Mouse (Mus musculus) midbrain, postnatal 0 days (tissue): ENCODE measurements at regions not wholly inside any gene's neighbourhood (a gene's known extent, or its start where the extent isn't known, plus 50 kb on each side); places are given as distances from the start of the nearest gene placed in this dataset.

Experiments
- ATAC-seq: fragments of 200-750 bp; cut with Nextera tagmentation; 2 replicates; pipeline ENCODE4 v1.8.0; 2017; ENCODE audit warnings: moderate number of reproducible peaks, mild to moderate bottlenecking, moderate TSS enrichment, moderate library complexity; ENCODE audit not compliant: low FRiP score
- DNase-seq: peaks from one replicate; pipeline ENCODE4 v3.0.0-alpha.2; 2015; ENCODE audit warnings: low spot score
- H3K27ac ChIP-seq: fragments of 300-500 bp; sonication (generic); 2 replicates; pipeline ENCODE4 v1.5.1; 2014; ENCODE audit warnings: low read depth, mild to moderate bottlenecking, low read length, mixed read lengths
- H3K27me3 ChIP-seq: fragments of 300-500 bp; sonication (generic); 2 replicates; pipeline ENCODE4 v1.6.1; 2014; ENCODE audit warnings: low read length, control low read depth, mixed read lengths; ENCODE audit not compliant: insufficient read depth
- H3K36me3 ChIP-seq: fragments of 300-500 bp; sonication (generic); 2 replicates; pipeline ENCODE4 v1.6.1; 2014; ENCODE audit warnings: low read length, control low read depth, mixed read lengths; ENCODE audit not compliant: insufficient read depth
- H3K4me1 ChIP-seq: fragments of 300-500 bp; sonication (generic); 2 replicates; pipeline ENCODE4 v1.6.1; 2014; ENCODE audit warnings: mild to moderate bottlenecking, control low read depth, antibody characterized with exemption, low read length, mixed read lengths; ENCODE audit not compliant: insufficient read depth
- H3K4me2 ChIP-seq: fragments of 300-500 bp; sonication (generic); 2 replicates; pipeline ENCODE4 v1.6.1; 2014; ENCODE audit warnings: low read depth, mild to moderate bottlenecking, low read length, mixed read lengths; ENCODE audit not compliant: poor library complexity, severe bottlenecking
- H3K4me3 ChIP-seq: fragments of 300-500 bp; sonication (generic); 2 replicates; pipeline ENCODE4 v1.5.1; 2014; ENCODE audit warnings: low read depth, mild to moderate bottlenecking, low read length, moderate library complexity
- H3K9ac ChIP-seq: fragments of 300-500 bp; sonication (generic); replicated peaks from 2 replicates; pipeline ENCODE4 v1.6.1; 2014; ENCODE audit warnings: mild to moderate bottlenecking, low read length, moderate library complexity, mixed read lengths; ENCODE audit not compliant: poor library complexity, severe bottlenecking
- H3K9me3 ChIP-seq: fragments of 300-500 bp; sonication (generic); 2 replicates; pipeline ENCODE4 v1.6.1; 2016; ENCODE audit warnings: low read length, control low read depth
- CTCF ChIP-seq: IDR thresholded peaks from 2 replicates; pipeline ENCODE4 v1.5.1; 2016; ENCODE audit warnings: antibody characterized with exemption, mild to moderate bottlenecking
- WGBS: fragments of 180-500 bp; shearing (Covaris S2); extraction: QIAGEN DNeasy Blood & Tissue Kit; methylation state at CpG from one replicate; pipeline ENCODE4 v1.1.7; 2014; 5-methylcytosine and 5-hydroxymethylcytosine counted together

DNA sequence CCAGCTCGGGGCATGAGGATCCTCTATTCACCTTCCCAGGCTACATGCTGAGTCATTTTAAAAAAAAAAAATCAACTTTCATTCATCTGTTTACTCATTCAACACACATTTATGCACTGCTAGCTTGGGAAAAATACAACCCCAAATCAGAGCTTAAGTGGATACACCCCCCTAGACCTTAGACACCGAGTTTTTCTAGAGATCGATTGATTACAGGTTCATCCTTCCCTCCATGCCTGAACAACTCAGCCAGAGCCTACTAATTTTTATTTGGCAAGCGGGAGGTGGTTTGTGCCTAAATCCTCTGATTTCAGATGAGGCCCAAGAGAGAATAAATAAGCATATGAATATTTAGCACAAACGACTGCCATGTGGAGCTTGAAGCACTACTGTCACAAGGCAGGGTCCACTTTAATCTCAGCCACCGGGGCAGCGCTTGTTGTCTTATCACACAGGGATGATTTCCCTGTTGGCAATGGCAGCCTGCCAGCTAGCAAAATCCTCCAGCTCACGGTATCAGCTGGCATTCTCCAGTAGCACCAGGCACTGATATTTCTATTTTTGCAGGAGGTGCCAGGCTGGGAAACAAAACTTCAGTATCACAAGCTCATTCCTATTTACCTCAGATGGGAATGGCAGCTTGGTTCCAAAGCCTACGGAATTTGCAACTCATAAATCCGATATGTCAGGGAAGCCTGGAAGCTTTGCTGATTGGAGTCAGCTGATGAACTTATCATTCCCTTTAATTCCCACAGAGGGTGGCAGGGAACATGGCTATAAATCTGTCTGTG is 90.2 kb upstream of the Pcgf5 start:
- H3K9ac ChIP-seq: no peak overlapping the region
- 39% methylated on average over 10 of the region's 10 CpGs for WGBS
- H3K4me2 ChIP-seq: no peak overlapping the region
- H3K9me3 ChIP-seq: no peaks in the 10 kb centered on the region
- no peaks in the 10 kb centered on the region for H3K27me3 ChIP-seq
- DNase-seq (peak; percentile 18), ATAC-seq (no peak; the same call in 1 of the 2 replicates)
- TF ChIP-seq CTCF: no peak
- H3K4me1 ChIP-seq: no peaks in the 10 kb centered on the region
- no peak overlapping the region for H3K4me3 ChIP-seq
- H3K27ac ChIP-seq: no peak overlapping the region
- no peaks in the 10 kb centered on the region for H3K36me3 ChIP-seq

DNA sequence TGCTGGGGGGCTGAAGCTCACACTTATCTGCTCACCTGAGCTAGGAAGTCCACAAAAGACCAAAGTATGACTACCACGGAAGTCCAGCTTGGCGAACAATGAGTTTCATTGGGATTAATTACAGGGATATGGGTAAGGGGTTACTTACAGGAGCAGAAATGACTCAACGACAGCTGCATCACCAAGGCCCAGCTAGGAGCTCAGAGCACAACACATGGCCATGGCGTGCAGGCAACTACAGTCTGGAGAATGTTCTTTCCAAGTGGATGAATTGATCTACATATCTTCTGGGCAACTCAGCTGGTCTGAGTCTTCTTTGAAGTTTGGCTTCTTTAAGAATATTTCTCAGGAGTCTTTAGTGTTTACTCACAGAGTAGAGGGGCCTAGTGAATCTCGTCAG is 86.3 kb upstream of the Pcgf5 start:
- 92% methylated on average over 5 of the region's 5 CpGs for WGBS
- DNase-seq: no peak
- no peak for TF ChIP-seq CTCF
- Histone ChIP-seq H3K27ac (no peak overlapping the region), H3K4me2 (no peak overlapping the region), H3K4me3 (no peak overlapping the region), H3K27me3 (no peaks in the 10 kb centered on the region), H3K36me3 (no peaks in the 10 kb centered on the region), H3K4me1 (no peaks in the 10 kb centered on the region), H3K9ac (no peak overlapping the region), H3K9me3 (no peaks in the 10 kb centered on the region)
- ATAC-seq: no peak

DNA sequence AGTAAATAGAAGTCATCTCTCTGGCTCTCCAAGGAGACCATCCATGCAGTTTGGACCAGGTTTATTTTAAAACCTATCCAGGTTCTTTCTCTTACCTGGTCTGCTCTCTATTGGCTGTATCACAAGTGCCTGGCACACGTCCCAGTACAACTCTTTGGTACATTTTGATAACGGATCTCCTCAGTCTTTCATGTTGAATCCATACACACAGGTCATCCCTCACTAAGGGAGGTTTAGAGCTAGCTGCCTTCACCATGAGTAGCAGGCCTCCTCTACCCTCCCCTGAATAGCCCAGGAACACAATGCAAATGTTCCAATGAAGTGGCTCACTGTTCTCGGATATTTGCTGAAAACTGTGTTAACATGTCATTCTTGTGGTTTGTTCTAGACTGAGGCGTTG is 84.2 kb upstream of the Pcgf5 start:
- Histone ChIP-seq H3K4me2 (no peak overlapping the region), H3K27me3 (no peaks in the 10 kb centered on the region), H3K36me3 (no peaks in the 10 kb centered on the region), H3K4me3 (no peak overlapping the region), H3K27ac (no peak overlapping the region), H3K9ac (no peak overlapping the region), H3K4me1 (no peaks in the 10 kb centered on the region), H3K9me3 (no peaks in the 10 kb centered on the region)
- no peak for TF ChIP-seq CTCF
- DNase-seq: no peak
- 85% methylated on average over 4 of the region's 4 CpGs for WGBS
- no peak for ATAC-seq

DNA sequence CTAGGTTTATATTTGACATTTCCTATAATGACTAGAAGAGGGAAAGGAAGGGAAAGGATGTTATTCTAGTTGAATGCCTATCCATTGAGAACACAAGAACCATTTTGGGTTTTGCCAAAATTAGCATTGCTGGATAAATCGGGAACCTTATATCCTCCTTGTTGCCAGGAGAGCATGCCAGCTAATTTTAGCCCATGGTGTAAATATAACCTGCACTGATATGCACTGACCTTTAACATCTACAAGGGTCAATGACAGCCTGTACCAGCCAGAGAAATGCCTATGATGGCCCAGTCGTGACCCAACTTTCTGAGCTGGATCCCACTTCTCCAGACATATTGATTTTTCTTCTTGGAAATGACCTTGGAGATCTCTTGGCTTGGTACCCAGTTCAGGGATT is 83.7 kb upstream of the Pcgf5 start:
- no peak overlapping the region for H3K4me3 ChIP-seq
- H3K36me3 ChIP-seq: no peaks in the 10 kb centered on the region
- H3K4me2 ChIP-seq: no peak overlapping the region
- H3K9ac ChIP-seq: no peak overlapping the region
- no peaks in the 10 kb centered on the region for H3K4me1 ChIP-seq
- WGBS: 87% methylated on average over 2 of the region's 2 CpGs
- H3K9me3 ChIP-seq: no peaks in the 10 kb centered on the region
- no peaks in the 10 kb centered on the region for H3K27me3 ChIP-seq
- H3K27ac ChIP-seq: no peak overlapping the region
- DNase-seq (no peak), ATAC-seq (no peak)
- no peak for TF ChIP-seq CTCF

DNA sequence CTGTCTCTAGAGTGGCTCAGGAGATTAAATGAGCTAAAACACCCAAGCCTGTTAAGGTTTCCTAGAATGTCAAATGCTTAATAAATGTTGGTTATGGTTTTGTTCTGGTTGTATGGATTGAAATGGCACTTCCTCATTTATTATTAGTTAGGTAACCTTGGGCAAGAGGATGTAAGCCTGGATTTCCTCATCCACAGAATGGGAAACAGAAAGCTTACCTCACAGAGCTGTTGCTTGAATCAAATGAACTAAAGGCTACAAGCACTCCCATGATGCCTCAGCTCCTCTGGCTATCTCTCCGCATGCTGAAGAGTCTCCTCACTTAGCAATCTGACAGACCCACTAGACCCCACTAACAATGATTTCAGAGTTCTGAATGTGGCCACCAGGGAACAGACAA is 82.8 kb upstream of the Pcgf5 start:
- Histone ChIP-seq H3K9ac (no peak overlapping the region), H3K9me3 (no peaks in the 10 kb centered on the region), H3K4me1 (no peaks in the 10 kb centered on the region), H3K4me2 (no peak overlapping the region), H3K36me3 (no peaks in the 10 kb centered on the region), H3K27me3 (no peaks in the 10 kb centered on the region), H3K27ac (no peak overlapping the region), H3K4me3 (no peak overlapping the region)
- no peak for TF ChIP-seq CTCF
- ATAC-seq (no peak), DNase-seq (no peak)
- WGBS: 84% methylated on average over 1 of the region's 1 CpGs

DNA sequence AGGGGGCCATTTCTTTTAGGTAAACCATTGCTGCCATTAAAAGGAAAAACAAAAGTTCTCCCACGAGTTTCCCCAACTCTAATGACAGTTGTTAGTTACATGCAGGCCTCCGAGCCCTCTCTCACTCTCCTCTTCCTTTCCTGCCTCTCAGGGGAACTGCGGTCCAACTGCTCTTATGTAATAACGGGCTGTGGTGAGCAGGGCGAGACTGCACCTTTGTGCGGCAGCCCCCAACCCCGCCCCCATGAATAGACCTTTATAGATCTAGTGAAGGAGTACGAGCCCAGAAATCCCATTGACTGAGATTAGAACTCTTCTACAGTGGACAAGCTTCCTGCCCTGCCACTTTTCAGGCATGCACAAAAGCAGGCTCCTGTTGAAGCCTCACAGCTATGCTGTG is 81.8 kb upstream of the Pcgf5 start:
- ATAC-seq (no peak), DNase-seq (no peak)
- Histone ChIP-seq H3K4me1 (no peaks in the 10 kb centered on the region), H3K4me3 (no peak overlapping the region), H3K9ac (no peak overlapping the region), H3K36me3 (no peaks in the 10 kb centered on the region), H3K27ac (no peak overlapping the region), H3K4me2 (no peak overlapping the region), H3K27me3 (no peaks in the 10 kb centered on the region), H3K9me3 (no peaks in the 10 kb centered on the region)
- 65% methylated on average over 8 of the region's 8 CpGs for WGBS
- no peak for TF ChIP-seq CTCF
